Mouse (Mus musculus): ENCODE measurements around the gene D430019H16Rik.

D430019H16Rik gene

DNA sequence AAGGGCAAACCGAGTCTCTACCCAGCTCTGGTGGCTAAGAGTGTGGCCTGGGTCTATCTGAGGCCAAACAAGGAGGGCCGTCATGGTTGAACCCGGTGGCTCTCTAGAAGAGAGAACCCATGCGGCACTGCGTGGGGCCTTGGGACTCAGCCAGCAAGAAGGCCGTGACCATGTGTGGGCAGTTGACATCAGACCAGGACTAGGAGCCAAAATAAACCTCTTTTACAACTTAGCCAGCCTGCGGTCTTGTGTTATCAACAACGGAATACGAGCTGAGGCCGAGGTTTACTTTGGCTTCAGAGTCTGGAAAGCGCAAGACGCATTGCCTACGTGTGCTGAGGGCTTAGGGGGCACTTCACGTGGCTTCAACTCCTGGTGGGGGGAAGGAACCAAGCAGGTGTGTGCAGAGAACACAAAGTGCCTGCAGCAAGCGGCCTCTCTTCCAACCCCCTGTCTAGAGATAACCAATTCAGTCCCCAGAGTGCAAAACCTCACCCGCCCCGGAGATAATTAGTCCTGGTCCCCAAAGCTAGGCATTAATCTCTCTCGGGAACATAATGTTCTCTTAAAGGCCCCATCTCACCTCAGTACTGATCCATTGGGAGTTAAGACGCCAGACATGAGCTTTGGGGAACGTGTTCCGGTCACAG, 63.5 kb downstream of the D430019H16Rik start:
- Histone ChIP-seq H3K36me3 (ENCODE audit: insufficient read depth, low read length) (no peaks in the 10 kb centered on the region), H3K27me3 (ENCODE audit: insufficient read depth, low read length) (peaks cover 6% of the 10 kb centered on the region), H3K4me3 (replicated peaks; ENCODE audit: low read length) (no peak overlapping the region), H3K4me1 (replicated peaks; ENCODE audit: low read depth, low read length) (peaks cover 67% of the 10 kb centered on the region), H3K9me3 (ENCODE audit: low read length) (no peaks in the 10 kb centered on the region)
- TF ChIP-seq CTCF (conservative IDR thresholded peaks at IDR 0.05; ENCODE audit: low read length): no peak
- no peak for TF ChIP-seq POU5F1 (IDR thresholded peaks at IDR 0.05; ENCODE audit: borderline replicate concordance, low read length)
- TF ChIP-seq NANOG (IDR thresholded peaks at IDR 0.05; ENCODE audit: borderline replicate concordance, low read length): no peak

- TF ChIP-seq NANOG (IDR thresholded peaks at IDR 0.05; ENCODE audit: borderline replicate concordance, low read length) (no peak), POU5F1 (IDR thresholded peaks at IDR 0.05; ENCODE audit: borderline replicate concordance, low read length) (no peak), CTCF (conservative IDR thresholded peaks at IDR 0.05; ENCODE audit: low read length) (no peak)
Measured at GRCm38 (mm10) chr12:105519851-105520250, 66.2 kb downstream of the D430019H16Rik start.

DNA sequence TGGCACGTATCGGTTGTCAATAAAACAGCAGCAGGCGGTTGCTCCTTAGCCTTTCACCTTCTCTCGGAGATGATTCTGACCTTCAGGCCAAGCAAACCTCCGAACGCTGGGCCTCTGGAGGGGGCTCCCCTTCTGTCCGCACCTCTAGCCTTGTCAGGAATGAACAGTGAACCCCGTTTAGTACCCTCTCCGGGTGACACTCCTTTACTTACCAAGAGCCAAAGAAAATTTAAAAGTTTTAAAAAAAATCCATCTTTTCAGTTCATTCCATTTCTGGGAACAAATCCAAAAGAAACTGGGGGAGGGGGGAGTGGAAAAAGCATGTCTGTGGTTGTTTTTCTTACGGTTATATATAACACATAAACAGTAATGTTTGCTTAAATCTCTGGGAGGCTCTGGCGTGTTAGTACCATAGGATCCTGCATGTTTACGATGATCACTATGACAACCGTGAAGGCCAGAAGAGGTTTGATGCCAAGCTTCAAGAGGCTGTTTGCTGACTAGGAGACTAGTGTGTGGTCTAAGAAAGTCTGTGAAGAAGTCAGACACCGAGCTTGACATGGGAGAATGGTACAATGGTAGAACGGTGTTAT, 67.6 kb downstream of the D430019H16Rik start:
- Histone ChIP-seq H3K4me3 (replicated peaks; ENCODE audit: low read length) (no peak overlapping the region), H3K27me3 (ENCODE audit: insufficient read depth, low read length) (peaks cover 6% of the 10 kb centered on the region), H3K4me1 (replicated peaks; ENCODE audit: low read depth, low read length) (peaks cover 40% of the 10 kb centered on the region), H3K36me3 (ENCODE audit: insufficient read depth, low read length) (no peaks in the 10 kb centered on the region), H3K9me3 (ENCODE audit: low read length) (peaks cover 3% of the 10 kb centered on the region)
- TF ChIP-seq CTCF (conservative IDR thresholded peaks at IDR 0.05; ENCODE audit: low read length) (no peak), NANOG (IDR thresholded peaks at IDR 0.05; ENCODE audit: borderline replicate concordance, low read length) (no peak), POU5F1 (IDR thresholded peaks at IDR 0.05; ENCODE audit: borderline replicate concordance, low read length) (no peak)

More at GRCm38 (mm10) chr12:105519851-105520250, 66.2 kb downstream of the D430019H16Rik start:
- Histone ChIP-seq H3K4me1 (replicated peaks; ENCODE audit: low read depth, low read length) (peaks cover 52% of the 10 kb centered on the region), H3K36me3 (ENCODE audit: insufficient read depth, low read length) (no peaks in the 10 kb centered on the region), H3K4me3 (replicated peaks; ENCODE audit: low read length) (no peak overlapping the region), H3K27me3 (ENCODE audit: insufficient read depth, low read length) (peaks cover 6% of the 10 kb centered on the region), H3K9me3 (ENCODE audit: low read length) (peaks cover 3% of the 10 kb centered on the region)

- Histone ChIP-seq H3K36me3 (ENCODE audit: insufficient read depth, low read length) (no peaks in the 10 kb centered on the region), H3K27me3 (ENCODE audit: insufficient read depth, low read length) (peaks cover 6% of the 10 kb centered on the region), H3K9me3 (ENCODE audit: low read length) (peaks cover 3% of the 10 kb centered on the region), H3K4me1 (replicated peaks; ENCODE audit: low read depth, low read length) (peaks cover 28% of the 10 kb centered on the region), H3K4me3 (replicated peaks; ENCODE audit: low read length) (no peak overlapping the region)
- TF ChIP-seq CTCF (conservative IDR thresholded peaks at IDR 0.05; ENCODE audit: low read length) (no peak), POU5F1 (IDR thresholded peaks at IDR 0.05; ENCODE audit: borderline replicate concordance, low read length) (no peak), NANOG (IDR thresholded peaks at IDR 0.05; ENCODE audit: borderline replicate concordance, low read length) (no peak)
Measured at GRCm38 (mm10) chr12:105523737-105524136, 70.1 kb downstream of the D430019H16Rik start.

GRCm38 (mm10) chr12:105526186-105526585, 72.5 kb downstream of the D430019H16Rik start:
- Histone ChIP-seq H3K4me3 (replicated peaks; ENCODE audit: low read length) (no peak overlapping the region), H3K4me1 (replicated peaks; ENCODE audit: low read depth, low read length) (peaks cover 9% of the 10 kb centered on the region; the same call in 1 of the 2 replicates), H3K9me3 (ENCODE audit: low read length) (peaks cover 3% of the 10 kb centered on the region), H3K27me3 (ENCODE audit: insufficient read depth, low read length) (no peaks in the 10 kb centered on the region; the same call in 1 of the 2 replicates), H3K36me3 (ENCODE audit: insufficient read depth, low read length) (no peaks in the 10 kb centered on the region)
- no peak for TF ChIP-seq NANOG (IDR thresholded peaks at IDR 0.05; ENCODE audit: borderline replicate concordance, low read length)
- TF ChIP-seq CTCF (conservative IDR thresholded peaks at IDR 0.05; ENCODE audit: low read length): no peak
- no peak for TF ChIP-seq POU5F1 (IDR thresholded peaks at IDR 0.05; ENCODE audit: borderline replicate concordance, low read length)

DNA sequence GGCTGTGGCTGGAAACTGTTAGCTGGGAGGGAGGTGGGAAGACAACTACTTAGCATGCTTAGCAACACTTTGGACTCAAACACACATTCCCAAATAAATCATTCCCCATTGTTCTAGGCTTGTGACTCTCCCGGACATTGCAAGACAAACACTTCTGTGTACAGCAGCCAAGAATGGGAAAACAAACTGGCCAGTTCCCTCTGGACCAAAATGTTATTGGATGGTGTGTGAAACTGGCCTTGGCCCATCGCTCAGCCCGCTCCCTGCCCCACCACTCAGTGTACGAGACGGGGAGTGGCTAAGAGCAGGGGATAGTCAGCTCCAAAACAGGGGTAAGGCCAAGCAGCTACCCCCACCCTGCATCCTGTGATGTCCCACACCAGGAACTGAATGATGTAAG, 73.2 kb downstream of the D430019H16Rik start:
- Histone ChIP-seq H3K4me3 (replicated peaks; ENCODE audit: low read length) (no peak overlapping the region), H3K36me3 (ENCODE audit: insufficient read depth, low read length) (no peaks in the 10 kb centered on the region), H3K9me3 (ENCODE audit: low read length) (peaks cover 3% of the 10 kb centered on the region), H3K27me3 (ENCODE audit: insufficient read depth, low read length) (no peaks in the 10 kb centered on the region), H3K4me1 (replicated peaks; ENCODE audit: low read depth, low read length) (peaks cover 9% of the 10 kb centered on the region; the same call in 1 of the 2 replicates)
- TF ChIP-seq POU5F1 (IDR thresholded peaks at IDR 0.05; ENCODE audit: borderline replicate concordance, low read length): no peak
- no peak for TF ChIP-seq CTCF (conservative IDR thresholded peaks at IDR 0.05; ENCODE audit: low read length)
- TF ChIP-seq NANOG (IDR thresholded peaks at IDR 0.05; ENCODE audit: borderline replicate concordance, low read length): no peak

- no peaks in the 10 kb centered on the region for H3K36me3 ChIP-seq (ENCODE audit: insufficient read depth, low read length)
- no peak for TF ChIP-seq NANOG (IDR thresholded peaks at IDR 0.05; ENCODE audit: borderline replicate concordance, low read length)
- TF ChIP-seq CTCF (conservative IDR thresholded peaks at IDR 0.05; ENCODE audit: low read length): no peak
- no peak for TF ChIP-seq POU5F1 (IDR thresholded peaks at IDR 0.05; ENCODE audit: borderline replicate concordance, low read length)
- H3K4me3 ChIP-seq (replicated peaks; ENCODE audit: low read length): no peak overlapping the region
- no peaks in the 10 kb centered on the region for H3K9me3 ChIP-seq (ENCODE audit: low read length)
- peaks cover 3% of the 10 kb centered on the region for H3K4me1 ChIP-seq (replicated peaks; ENCODE audit: low read depth, low read length)
- H3K27me3 ChIP-seq (ENCODE audit: insufficient read depth, low read length): no peaks in the 10 kb centered on the region
Measured at GRCm38 (mm10) chr12:105529545-105529944, 75.9 kb downstream of the D430019H16Rik start.

GRCm38 (mm10) chr12:105531724-105532371, 78.2 kb downstream of the D430019H16Rik start:
- Histone ChIP-seq H3K36me3 (ENCODE audit: insufficient read depth, low read length) (no peaks in the 10 kb centered on the region), H3K4me3 (replicated peaks; ENCODE audit: low read length) (no peak overlapping the region), H3K27me3 (ENCODE audit: insufficient read depth, low read length) (peaks cover 5% of the 10 kb centered on the region), H3K9me3 (ENCODE audit: low read length) (no peaks in the 10 kb centered on the region), H3K4me1 (replicated peaks; ENCODE audit: low read depth, low read length) (peaks cover 23% of the 10 kb centered on the region)
- TF ChIP-seq POU5F1 (IDR thresholded peaks at IDR 0.05; ENCODE audit: borderline replicate concordance, low read length) (no peak), NANOG (IDR thresholded peaks at IDR 0.05; ENCODE audit: borderline replicate concordance, low read length) (no peak), CTCF (conservative IDR thresholded peaks at IDR 0.05; ENCODE audit: low read length) (no peak)
